Mouse (Mus musculus) layer of hippocampus, adult 2 months (tissue): ENCODE measurements around the gene Msx1. TPM values are rescaled to one million over a fixed set of nuclear protein-coding genes. Genes with fewer than 3 reads are reported as not detected.

Experiments
- DNase-seq, 2 experiments: peaks; one replicate each; pipeline ENCODE4 v3.0.0; 2022; ENCODE audit warnings: low spot score in 2 of 2
- H3K27ac ChIP-seq: fragments of 200-600 bp; 2 replicates; pipeline ENCODE4 v1.8.1; 2022
- H3K4me3 ChIP-seq: fragments of 200-600 bp; 2 replicates; pipeline ENCODE4 v1.8.1; 2022; ENCODE audit warnings: mild to moderate bottlenecking
- CTCF ChIP-seq: fragments of 200-600 bp; conservative IDR thresholded peaks from 2 replicates; pipeline ENCODE4 v1.8.1; 2022; ENCODE audit warnings: antibody characterized with exemption, mild to moderate bottlenecking, moderate library complexity
- total RNA-seq, 2 experiments: library from RNA; stranded (reverse); gene quantifications; 2 replicates each; pipeline ENCODE4 v1.2.3; 2021

Msx1 gene
- total RNA-seq, 2 experiments from 2014 or later: 4.2 to 5.3 TPM

DNA sequence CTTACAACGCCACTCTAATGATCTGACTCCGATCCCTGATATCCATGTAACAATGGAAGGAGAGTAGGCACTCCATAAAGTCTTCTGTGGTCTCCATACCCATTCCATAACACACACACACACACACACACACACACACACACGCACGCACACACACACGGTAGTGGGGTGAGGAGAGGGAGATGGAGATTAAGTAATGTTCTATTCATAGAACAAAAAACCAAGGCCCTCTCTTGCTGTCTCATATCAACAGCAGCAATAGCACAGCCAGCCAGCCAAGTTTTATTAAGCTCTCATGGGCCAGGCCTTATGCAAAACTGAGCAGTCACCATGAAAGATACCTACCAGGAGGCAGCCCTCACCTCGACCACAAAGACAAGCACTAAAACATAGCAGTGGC lies 19.1 kb downstream of the Msx1 start:
- no peak overlapping the region for H3K27ac ChIP-seq

DNA sequence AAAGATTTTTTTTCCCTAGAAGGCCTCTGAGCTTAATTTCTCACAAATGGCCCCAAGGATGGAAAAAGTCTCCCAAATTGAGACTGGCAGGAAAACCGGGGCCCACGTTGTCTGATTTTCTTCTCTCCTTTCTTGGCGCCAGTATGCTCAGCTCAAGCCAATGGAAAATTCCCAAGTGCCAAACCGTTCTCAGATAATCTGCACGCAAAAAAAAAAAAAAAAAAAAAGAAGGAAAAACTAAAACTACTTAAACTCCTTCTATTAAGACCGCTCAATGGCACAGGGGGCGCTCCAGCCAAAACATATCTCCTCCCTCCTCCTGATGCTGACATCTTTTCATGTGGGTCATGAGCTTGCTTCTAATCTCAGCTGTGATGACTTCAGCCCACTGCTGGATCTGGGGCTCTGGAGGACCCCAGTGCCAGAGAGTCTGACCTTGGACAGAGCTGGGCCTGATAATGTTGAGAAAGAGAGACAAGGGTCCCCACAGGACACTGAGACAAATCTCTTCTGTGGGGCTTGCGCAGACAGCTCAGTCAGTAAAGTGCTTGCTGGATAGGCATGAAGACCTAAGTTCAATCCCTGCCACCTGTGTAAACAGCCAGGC lies 19.8 kb downstream of the Msx1 start:
- Histone ChIP-seq H3K27ac (no peak overlapping the region), H3K4me3 (no peak overlapping the region)
- DNase-seq: no peak
- peak; percentile 26 for TF ChIP-seq CTCF

More for the DNA sequence above, 19.1 kb downstream of the Msx1 start:
- no peak for TF ChIP-seq CTCF
- no peak for DNase-seq
- H3K4me3 ChIP-seq: no peak overlapping the region

DNA sequence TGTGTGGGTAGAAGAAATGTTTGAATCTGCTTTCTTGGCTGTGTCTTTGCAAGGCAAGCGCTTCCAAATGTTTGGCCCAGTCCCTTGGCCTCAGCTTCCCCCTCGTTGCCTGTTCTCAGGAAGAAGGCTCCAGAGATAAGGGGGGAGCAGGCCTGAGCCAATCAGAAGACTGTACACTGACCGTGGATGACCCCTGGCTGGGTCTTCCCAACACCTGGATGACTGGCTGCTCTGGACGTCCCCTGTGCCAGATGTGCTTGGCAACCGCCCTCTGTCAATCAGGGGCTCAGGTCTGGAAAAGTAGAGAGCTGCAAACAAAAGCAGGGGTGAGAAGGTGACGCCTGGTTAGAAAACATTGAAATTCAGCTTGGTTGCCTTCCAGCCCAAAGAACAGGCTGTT lies 27.1 kb downstream of the Msx1 start:
- no peak overlapping the region for H3K4me3 ChIP-seq
- no peak for DNase-seq
- no peak for TF ChIP-seq CTCF
- no peak overlapping the region for H3K27ac ChIP-seq

DNA sequence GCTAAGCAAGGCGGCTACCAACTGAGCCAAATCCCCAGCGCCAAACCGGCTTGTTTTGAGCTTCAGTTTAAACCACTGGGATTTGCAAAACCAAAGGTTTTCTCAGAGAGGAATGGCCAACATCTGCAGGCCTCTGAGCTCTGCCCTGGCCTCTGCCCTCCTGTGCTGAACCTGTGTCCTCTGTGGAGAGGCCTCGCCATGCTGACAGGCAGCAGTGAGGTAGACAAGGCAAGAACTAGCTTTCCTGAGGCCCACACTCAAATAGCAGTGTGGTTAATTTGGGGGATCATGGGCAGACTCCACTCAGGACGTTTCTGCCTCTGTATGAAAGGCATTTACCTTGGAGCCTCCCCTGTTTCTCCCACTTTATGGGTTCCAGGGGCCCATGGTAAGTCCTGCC lies 27.6 kb downstream of the Msx1 start:
- Histone ChIP-seq H3K27ac (no peak overlapping the region), H3K4me3 (no peak overlapping the region)
- TF ChIP-seq CTCF: no peak
- no peak for DNase-seq

DNA sequence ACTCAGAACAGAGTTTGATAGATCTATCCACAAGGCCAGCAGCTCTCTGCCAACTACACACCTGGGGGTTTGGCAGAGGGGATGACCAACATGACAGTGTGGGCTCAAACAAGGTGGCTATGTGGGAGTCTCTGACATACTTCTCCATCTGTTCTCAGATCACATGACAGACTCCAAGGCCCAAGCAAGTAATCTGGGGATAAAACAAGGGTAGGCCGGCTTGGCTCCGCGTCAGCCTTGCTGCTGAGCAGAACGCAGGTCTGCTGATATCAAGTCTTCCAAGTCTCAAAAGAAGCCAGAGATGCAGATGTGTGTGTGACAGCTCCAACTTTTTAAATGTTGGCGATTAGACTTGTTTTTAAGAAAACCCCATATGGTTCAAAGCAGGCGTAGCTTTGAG lies 28.7 kb downstream of the Msx1 start:
- Histone ChIP-seq H3K4me3 (no peak overlapping the region), H3K27ac (no peak overlapping the region)
- DNase-seq: peak in 1 of 2 experiments; percentile 18
- TF ChIP-seq CTCF: no peak

DNA sequence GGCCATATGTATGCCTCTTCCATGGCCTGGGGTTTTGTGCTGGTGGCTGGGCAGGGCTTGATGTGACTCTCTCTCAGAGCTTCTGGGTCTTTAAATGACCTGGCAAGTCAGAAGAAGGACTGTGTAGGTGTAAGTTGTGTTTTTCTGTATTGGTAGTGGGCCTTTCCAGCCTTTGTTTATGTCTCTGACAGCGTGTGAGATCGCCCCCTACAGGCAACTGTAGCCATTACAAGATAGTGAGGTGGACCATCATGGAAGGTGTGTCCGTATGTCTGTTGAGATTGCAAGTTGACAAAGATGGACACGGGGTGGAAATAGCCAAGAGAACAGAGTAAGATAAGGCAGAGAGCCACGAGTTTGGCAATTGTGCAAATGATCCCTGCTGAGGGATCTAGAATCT lies 32.2 kb downstream of the Msx1 start:
- TF ChIP-seq CTCF: peak; percentile 57
- no peak overlapping the region for H3K27ac ChIP-seq
- no peak for DNase-seq
- H3K4me3 ChIP-seq: no peak overlapping the region

DNA sequence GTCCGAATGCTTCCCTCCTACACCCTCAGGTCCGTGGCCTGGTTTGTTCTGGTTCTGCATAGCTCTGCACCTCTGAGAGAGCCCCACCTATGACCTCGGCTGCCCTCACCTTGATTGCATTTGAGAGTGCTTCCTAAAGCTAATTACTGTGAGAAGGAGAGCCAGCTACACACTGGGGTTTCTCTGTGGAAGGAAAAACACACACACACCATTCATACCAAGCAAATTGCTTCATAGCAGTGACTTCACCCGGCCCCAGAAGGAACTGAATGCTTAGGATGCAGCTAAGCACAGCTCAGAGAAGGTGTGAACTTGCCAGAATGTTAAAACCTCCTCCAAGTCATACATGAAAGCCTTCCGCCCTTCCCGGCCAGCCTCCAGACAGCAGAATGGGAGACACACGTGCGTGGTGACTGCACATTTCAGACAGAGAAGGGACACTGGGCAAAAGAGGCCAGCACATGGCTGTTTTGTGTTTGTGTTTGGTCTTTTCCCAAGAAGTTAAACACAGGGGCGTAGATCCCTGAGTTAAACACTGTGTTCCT lies 39.5 kb downstream of the Msx1 start:
- Histone ChIP-seq H3K27ac (no peak overlapping the region), H3K4me3 (no peak overlapping the region)
- no peak for TF ChIP-seq CTCF
- DNase-seq: no peak

DNA sequence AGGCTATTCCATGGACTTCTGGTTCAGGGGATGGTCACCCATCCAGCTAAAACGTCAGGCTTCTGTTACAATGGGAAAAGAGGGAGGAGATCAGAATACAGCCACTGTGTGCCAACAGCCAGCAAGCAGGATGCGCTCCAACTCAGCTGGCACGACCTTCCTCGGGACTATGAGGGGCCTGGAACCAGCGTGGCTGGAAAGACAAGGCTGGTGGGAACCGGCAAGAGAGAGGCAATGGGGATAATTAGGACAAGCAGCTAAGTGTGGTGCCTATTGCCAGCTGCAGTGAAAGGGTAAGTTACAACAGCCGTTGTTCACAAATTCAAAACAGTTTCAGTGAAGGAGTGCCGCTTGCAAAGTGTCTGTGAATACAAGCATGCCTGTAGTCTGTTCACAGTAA lies 41.1 kb downstream of the Msx1 start:
- peak; percentile 34 to 38 for DNase-seq
- no peak overlapping the region for H3K4me3 ChIP-seq
- TF ChIP-seq CTCF: no peak
- no peak overlapping the region for H3K27ac ChIP-seq

DNA sequence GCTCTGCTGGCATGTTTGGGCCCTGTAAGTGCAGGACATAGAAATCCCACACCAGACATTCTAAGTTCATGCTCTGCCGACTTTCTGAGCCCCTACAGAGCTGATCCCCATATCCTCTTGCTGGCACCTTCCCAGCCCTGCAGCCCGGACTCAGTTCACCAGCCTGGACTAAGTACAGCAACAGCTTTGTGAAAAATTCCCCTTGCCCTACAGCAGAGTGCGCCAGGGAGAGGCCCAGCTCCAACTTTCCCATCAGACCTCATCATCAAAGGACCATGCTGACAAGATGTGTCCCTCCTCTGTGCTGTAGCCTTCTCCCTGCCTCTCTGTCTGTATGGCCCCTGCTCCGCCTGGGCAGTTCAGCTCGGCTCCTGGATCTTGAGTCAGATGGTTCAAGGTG lies 48.7 kb downstream of the Msx1 start:
- TF ChIP-seq CTCF: peak; percentile 50

DNA sequence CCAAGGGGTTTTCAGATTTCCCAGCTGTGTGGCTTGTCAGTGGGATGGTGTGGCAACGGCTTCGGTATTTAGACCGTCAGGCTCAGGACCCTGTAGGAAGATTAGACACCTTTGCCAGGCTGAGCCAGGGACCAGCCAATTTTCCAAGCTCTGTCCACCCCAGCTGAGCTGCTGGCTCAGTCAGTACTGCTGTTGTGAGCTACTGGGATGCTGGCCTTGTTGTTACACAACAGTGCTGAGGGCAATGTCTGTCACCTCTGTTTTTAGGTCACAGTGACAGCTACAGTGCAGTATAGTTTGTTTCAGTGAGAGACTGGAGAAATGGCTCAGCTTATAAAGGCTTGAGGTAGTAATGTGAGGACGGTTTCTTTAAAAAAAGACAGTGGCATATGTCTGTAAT lies 50.4 kb downstream of the Msx1 start:
- Histone ChIP-seq H3K4me3 (no peak overlapping the region), H3K27ac (no peak overlapping the region)
- DNase-seq: no peak
- TF ChIP-seq CTCF: no peak

More for the DNA sequence above, 48.7 kb downstream of the Msx1 start:
- H3K27ac ChIP-seq: no peak overlapping the region
- H3K4me3 ChIP-seq: no peak overlapping the region
- no peak for DNase-seq

DNA sequence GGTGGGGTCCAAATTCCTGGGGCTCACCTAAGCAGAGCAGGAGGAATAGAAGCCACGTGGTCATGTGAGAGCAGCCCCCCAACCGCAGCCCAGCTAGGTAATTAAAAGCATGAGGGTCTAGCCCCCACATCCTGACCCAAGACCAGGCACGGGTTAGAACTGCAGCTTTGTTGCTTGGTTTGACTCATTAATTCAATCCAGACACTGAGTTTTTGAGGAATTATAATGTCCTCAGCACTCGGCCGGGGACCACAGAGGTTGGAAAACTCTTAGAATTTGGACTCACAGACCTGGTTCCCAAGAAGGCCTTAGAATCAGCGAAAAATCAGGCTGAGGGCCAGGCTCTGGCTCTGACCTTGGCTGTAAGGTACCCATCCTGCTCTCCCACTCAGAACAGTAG lies 53.5 kb downstream of the Msx1 start:
- no peak for DNase-seq
- no peak for TF ChIP-seq CTCF
- H3K4me3 ChIP-seq: no peak overlapping the region
- no peak overlapping the region for H3K27ac ChIP-seq

Other genes starting within 250 kb of the Msx1 start
- 1 to 10 TPM; 5.4 to 7.5 TPM for gene Stk32b, start 107.4 kb downstream of the Msx1 start, total RNA-seq
- 1 to 10 TPM; 1.0 to 1.2 TPM for gene Cytl1, start 89.1 kb downstream of the Msx1 start, total RNA-seq
- 10 to 100 TPM; 35.8 to 36.1 TPM for gene Stx18, start 214.2 kb upstream of the Msx1 start, total RNA-seq